Mouse (Mus musculus): ENCODE data around the gene Fbxo11. TPM values are rescaled to one million over a fixed set of nuclear protein-coding genes. Genes with fewer than 3 reads are reported as not detected.

Fbxo11 gene
- total RNA-seq (2015) (43.6 and 45.8 TPM in 2 replicates), total RNA-seq (2017) (30.7 and 41.6 TPM in 2 replicates)

GRCm38 (mm10) chr17:88065031-88065800 lies at the start of gene Fbxo11:
Fbxo11 (minus strand) TSS chr17:88065291.
- ATAC-seq (ENCODE audit: poor library complexity, severe bottlenecking): no peak; the same call in 1 of the 2 replicates

- ATAC-seq (ENCODE audit: poor library complexity, severe bottlenecking): no peak
These were observed 48.8 kb upstream of the Fbxo11 start for GRCm38 (mm10) chr17:88113883-88114229.

- ATAC-seq (ENCODE audit: poor library complexity, severe bottlenecking): peak; percentile 71
These were observed 48.2 kb upstream of the Fbxo11 start for GRCm38 (mm10) chr17:88113015-88113882.

GRCm38 (mm10) chr17:88111865-88112645 lies 47.0 kb upstream of the Fbxo11 start:
- peak; percentile 74 for ATAC-seq (ENCODE audit: poor library complexity, severe bottlenecking)

- ATAC-seq (ENCODE audit: poor library complexity, severe bottlenecking): no peak
These were observed 46.1 kb upstream of the Fbxo11 start for GRCm38 (mm10) chr17:88111081-88111796.

GRCm38 (mm10) chr17:88107708-88108107 lies 42.6 kb upstream of the Fbxo11 start:
- no peak; the same call in 1 of the 2 replicates for ATAC-seq (ENCODE audit: poor library complexity, severe bottlenecking)

GRCm38 (mm10) chr17:88106365-88106764 lies 41.3 kb upstream of the Fbxo11 start:
- no peak for ATAC-seq (ENCODE audit: poor library complexity, severe bottlenecking)

- ATAC-seq (ENCODE audit: poor library complexity, severe bottlenecking): 0 out of 2 replicates have a peak, but pooled peaks have one; percentile 27
These were observed 37.5 kb upstream of the Fbxo11 start for GRCm38 (mm10) chr17:88102597-88102996.

- ATAC-seq (ENCODE audit: poor library complexity, severe bottlenecking): no peak
These were observed 33.2 kb upstream of the Fbxo11 start for GRCm38 (mm10) chr17:88098181-88098852.

- ATAC-seq (ENCODE audit: poor library complexity, severe bottlenecking): no peak
These were observed 32.5 kb upstream of the Fbxo11 start for GRCm38 (mm10) chr17:88097543-88097942.

GRCm38 (mm10) chr17:88096809-88097399 lies 31.8 kb upstream of the Fbxo11 start:
- no peak for ATAC-seq (ENCODE audit: poor library complexity, severe bottlenecking)

GRCm38 (mm10) chr17:88095517-88096198 lies 30.6 kb upstream of the Fbxo11 start:
- no peak for ATAC-seq (ENCODE audit: poor library complexity, severe bottlenecking)

- ATAC-seq (ENCODE audit: poor library complexity, severe bottlenecking): no peak
These were observed 29.2 kb upstream of the Fbxo11 start for GRCm38 (mm10) chr17:88094327-88094726.

- no peak for ATAC-seq (ENCODE audit: poor library complexity, severe bottlenecking)
These were observed 28.7 kb upstream of the Fbxo11 start for GRCm38 (mm10) chr17:88093798-88094197.

GRCm38 (mm10) chr17:88085976-88086375 lies 20.9 kb upstream of the Fbxo11 start:
- no peak; the same call in 1 of the 2 replicates for ATAC-seq (ENCODE audit: poor library complexity, severe bottlenecking)

- no peak for ATAC-seq (ENCODE audit: poor library complexity, severe bottlenecking)
These were observed 16.4 kb upstream of the Fbxo11 start for GRCm38 (mm10) chr17:88081446-88081845.

GRCm38 (mm10) chr17:88079771-88080170 lies 14.7 kb upstream of the Fbxo11 start:
- no peak for ATAC-seq (ENCODE audit: poor library complexity, severe bottlenecking)

- no peak for ATAC-seq (ENCODE audit: poor library complexity, severe bottlenecking)
These were observed 7.0 kb upstream of the Fbxo11 start for GRCm38 (mm10) chr17:88072047-88072446.
